Mouse (Mus musculus) MEL-GATA-1-ER (cell line): Measurements from ENCODE around the gene Oxnad1.
A peak's percentile ranks its signal among the peaks of the same experiment; 100 is the strongest.
"Not testable (repeated sequence)": the region's sequence is repeated elsewhere in the genome, so short reads cannot be mapped to it uniquely, and the experiment has no call there.

ENCODE experiments used
- DNase-seq: peaks from one replicate; pipeline ENCODE4 v3.0.0-alpha.2; 2012; ENCODE audit warnings: low read depth; ENCODE audit errors: extremely low read depth

Gene Oxnad1

DNA sequence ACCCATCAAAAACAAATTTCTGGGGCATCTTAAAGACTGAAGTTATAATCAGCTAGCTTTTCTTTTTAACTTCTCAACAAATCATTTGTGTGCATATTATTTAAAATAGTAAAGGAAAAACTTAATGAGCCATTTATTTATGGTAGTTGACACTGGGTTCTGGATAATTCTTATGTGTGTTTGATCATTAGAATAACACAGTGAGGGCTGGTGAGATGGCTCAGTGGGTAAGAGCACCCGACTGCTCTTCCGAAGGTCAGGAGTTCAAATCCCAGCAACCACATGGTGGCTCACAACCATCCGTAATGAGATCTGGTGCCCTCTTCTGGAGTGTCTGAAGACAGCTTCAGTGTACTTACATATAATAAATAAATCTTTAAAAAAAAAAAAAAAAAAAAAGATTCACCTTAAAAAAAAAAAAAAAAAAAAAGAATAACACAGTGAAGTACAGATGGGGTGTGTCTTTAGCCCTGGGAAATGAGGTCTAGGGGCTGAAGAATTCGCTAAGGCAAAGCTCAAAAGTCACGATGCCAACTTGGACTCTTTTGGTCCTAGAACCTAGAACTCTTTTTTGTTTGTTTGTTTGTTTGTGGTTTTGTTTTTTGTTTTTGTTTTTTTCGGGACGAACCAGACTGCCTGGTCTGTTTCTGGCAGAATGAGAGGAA lies 2.5 kb downstream of the Oxnad1 start:
- not testable (repeated sequence) for DNase-seq

DNA sequence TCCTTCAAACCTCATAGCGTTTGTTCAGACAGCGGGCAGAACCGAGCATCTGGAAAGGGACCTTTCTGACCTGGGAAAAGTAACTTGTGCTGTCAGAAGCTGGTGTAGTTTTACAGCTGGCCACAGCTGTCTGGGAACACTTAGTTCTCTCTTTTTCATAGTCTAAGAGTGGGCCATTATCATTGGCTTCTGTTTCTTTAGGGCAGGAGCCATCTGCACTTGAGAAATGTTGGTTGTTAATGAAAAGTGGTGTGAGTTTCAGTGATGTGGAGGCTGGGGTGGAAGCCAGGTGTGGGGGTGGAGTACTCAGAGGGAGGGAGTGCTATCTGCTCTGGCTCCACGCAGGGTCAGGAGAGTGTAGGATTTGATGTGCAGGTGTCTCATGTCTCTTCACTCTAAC lies 6.0 kb downstream of the Oxnad1 start:
- no peak for DNase-seq

DNA sequence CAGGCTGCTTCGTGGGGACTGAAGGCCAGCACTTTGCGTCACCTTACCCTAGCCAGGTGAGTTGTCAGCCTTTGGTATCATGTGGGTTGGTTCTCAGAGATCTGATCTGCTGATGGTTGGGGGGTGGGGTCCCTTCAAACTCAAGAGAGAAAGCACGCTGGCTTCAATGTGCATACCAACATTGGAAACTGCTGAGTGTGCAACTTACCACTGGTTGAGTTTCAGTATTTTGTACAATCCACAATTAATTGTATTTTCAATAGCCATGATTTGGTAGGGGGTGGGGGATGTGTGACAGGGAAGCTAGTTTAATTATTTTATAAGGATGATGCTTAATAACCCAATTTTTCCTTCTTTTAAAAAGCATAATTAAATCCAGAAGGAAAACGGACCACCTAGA lies 6.5 kb downstream of the Oxnad1 start:
- DNase-seq: no peak

DNA sequence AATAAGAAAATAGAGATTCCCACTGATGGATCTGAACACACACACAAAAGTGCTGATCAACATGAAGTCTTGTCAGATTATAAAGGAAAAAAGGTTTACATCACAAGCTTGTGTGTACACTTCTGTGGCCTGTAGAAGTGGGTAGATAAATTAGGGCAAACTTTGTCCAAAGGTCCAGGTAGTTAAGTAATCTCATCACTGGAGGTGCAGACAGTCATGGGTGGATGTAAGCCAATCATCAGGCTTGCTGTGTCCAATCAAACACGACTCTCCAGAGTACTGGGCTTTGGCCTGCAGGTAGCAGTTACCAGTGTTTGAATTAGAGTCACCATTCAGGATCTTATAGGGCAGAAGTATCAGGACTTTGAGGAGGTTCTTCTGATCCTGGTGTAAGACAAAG lies 7.8 kb downstream of the Oxnad1 start:
- no peak for DNase-seq

DNA sequence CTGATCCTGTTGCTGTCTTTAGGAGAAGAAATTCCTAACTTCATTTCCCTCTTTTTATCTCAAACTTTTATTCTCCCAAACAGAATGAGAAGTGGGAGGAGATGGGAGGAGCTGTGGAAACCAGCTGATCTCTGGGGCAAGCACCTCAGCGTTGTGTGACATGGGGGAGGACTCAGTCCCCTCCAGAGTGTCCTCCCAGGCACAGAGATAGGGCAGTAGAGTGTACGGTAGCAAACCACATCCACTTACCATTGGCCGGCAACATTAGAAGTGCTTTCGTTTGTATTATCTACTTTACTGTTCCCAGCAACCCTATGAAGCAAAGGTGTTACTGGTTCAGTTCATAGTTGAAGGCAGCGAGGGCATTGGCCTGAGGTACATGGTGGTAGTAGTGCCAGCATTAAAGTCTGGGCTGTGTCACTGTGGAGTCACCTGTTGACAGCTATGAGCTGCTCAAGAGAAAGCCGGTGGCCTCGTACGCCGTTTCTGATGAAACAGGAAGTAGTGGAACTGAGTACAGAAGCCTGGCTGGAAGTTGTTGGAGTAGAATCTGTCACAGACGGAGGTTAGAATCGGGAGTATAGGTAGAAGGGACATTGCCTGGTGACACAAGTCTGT lies 8.4 kb downstream of the Oxnad1 start:
- DNase-seq: no peak

DNA sequence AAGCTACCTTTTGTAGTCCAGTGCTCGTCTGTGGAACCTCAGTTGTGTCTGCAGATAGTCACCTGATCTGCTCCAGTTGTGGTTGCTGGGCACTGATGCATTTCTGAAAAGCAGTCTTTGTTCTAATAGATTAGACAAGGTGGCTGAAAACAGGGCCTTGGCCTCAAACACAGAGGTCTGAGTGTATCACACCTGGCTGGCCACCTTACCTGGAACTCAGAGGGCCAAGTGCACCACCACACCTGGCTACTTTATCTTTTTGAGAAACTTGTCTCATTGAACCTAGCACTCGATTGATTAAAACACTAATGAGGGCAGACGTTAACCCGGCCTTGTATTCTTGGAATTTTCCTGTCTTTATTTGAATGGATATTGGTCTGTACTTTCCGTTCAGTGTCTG lies 10.5 kb downstream of the Oxnad1 start:
- no peak for DNase-seq

DNA sequence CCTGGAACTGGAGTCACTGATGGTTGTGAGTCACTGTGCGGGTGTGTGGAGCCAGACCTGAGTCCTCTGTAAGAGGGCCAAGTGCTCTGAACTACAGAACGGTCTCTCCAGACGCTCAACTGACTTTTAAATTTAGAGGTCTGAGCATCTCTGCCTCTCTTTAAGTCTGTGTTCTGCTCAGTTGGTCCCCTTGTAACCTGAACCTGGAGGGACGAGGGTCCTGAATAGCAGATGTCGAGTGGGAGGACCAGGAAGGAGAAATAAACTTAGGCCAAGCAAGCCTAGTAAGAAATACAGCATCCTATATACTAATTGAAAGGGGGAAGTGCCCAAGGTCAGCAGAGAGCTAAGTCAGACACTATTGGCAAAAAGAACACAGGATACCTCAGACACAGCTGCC lies 11.6 kb downstream of the Oxnad1 start:
- no peak for DNase-seq

DNA sequence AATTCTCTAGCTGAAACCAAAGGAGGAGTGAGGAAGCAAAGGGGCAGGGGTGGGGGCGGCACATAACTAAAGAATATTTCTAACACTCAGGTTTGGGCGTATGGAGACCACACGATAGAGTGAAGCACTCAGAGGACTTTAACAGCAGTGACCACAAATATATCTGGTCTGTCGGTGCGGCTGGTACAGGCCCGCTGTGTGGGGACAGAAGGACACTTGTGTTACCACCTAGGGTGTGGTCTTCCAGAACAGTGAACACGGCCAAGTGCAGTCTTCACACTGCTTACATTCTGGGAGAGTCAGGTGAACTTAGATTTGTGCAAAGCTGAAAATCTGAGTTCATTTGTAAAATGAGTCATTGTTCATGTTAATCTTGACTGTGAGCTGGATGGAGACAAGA lies 12.5 kb downstream of the Oxnad1 start:
- DNase-seq: no peak

DNA sequence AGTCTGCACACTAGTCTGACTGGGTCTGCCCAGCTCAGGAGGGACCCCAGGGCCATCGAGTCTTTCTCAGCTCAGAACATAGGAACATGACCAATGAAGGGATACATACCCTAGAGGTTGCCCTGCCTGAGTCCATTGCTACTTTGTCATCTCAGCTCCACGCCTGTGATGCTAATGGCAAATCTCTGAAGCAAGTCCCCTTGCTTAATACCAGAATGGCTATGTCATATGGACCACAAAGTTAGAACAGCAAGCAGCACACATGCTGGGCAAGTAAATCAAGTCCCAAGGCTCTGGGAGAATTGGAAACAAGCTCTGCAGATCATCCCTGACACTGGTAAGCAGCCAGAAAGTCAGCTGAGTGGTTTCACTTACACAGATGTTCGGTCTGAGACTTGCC lies 13.8 kb downstream of the Oxnad1 start:
- DNase-seq: no peak

DNA sequence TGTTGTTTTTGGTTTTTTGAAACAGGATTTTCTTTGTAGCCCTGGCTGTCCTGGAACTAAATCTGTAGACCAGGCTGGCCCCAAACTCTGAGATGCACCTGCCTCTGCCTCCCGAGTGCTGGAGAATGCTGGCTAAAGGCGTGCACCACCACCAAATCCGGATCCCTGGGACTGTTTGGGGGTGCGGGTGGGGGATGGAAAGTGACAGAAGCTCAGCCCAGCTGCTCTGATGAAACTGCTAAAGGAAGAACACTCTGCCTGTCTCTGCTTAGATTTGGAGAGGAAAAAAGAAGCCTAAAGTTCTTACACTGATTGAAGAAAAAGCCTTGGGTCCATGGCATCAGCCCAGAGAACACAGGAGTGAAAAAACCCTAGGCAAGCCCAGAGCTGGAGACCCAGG lies 18.4 kb downstream of the Oxnad1 start:
- no peak for DNase-seq

DNA sequence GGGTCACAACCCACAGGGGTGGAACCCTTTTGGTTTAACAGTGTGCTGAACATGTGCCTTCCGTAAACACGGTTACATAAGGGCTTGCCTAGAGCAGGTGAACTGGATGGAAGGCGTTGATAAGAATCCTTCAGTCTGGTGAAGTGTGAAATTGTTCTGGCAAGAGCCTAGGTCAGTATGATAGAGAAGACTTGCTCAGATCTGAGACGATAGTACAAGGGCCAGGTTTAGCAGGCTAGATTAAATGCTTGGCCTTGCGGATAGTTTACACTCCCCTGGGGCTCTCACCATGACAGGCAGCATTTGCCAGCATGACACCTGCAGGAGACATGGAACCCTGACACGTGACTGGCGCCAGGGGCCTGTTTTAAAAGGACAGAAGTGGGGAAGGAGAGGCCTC lies 20.5 kb downstream of the Oxnad1 start:
- no peak for DNase-seq

DNA sequence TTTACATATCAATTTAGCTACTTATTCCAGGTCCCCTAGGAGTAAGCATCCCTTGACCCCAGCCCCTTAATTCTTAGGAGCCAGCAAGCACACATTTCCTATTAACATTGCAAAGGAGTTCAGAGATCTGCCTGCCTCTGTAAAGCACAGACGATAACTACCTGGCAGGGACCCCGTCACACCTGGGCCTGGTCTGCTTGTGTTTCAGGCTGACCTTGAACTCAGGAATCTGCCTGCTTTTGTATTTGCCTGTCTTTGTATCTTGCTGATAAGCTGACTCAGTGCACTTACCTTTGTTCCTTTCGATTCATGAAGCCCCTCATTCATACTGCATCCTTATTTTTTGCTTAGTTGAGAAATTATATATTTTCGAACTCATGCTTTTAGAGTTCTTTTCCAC lies 21.7 kb downstream of the Oxnad1 start:
- no peak for DNase-seq

DNA sequence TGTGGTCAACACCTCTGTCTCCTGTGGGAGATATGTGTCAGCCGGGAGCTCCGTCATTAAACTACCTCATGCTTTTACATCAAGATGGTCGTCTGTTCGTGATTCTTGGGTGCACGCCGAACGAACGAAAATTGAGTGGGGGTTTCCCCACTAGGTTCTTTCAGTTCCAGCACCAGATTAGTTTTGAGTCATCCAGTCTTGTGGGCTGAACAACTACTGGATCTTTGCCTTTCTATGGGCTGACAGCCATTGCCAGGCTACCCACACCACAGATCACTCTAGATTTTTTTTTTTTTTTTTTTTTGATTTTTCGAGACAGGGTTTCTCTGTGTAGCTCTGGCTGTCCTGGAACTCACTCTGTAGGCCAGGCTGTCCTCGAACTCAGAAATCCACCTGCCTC lies 26.9 kb downstream of the Oxnad1 start:
- not testable (repeated sequence) for DNase-seq

DNA sequence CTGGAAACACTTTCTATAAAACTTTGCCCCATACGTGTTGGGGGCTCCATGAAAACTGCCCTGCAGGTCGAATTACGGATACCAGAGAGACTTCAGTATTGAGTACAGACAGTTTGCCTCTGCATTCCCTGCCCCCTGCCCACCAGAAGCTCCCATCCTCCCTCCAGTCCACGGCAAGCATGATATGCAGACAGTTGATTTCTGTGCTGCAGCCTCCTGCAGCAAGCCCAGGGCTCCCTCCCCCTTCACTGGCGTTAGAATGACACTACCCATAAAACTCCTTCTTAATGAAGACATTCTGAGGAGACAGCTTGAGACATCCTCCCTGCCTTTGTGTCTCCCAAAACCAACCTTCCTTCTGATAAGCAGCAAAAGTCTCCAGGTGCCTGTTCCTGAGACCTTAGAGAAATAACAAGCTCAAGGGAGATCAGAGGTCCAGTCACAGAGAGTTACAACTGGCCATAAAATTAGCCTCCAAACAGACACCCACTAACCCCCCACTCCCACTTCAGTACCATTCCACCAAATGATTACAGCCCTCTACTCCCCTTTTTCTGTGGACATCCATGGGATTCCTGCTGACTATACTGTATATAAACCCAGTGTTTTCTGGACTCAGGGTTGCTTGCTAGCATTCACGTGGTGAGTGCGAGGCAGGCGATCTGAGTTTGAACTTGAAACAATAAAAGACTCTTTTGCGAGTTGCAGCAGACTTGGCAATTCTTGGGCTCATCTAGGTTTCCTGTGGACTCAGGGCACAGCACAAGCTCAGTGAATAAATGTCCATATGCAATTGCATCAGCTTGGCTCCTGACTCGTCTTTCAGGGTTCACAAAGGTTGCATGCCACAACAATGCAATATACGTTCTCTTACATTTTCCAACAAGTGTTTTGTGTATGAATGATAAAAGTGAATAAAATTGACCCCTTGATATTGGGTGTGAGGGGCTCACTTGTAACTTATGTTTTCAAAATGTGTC lies 36.1 kb downstream of the Oxnad1 start:
- no peak for DNase-seq

DNA sequence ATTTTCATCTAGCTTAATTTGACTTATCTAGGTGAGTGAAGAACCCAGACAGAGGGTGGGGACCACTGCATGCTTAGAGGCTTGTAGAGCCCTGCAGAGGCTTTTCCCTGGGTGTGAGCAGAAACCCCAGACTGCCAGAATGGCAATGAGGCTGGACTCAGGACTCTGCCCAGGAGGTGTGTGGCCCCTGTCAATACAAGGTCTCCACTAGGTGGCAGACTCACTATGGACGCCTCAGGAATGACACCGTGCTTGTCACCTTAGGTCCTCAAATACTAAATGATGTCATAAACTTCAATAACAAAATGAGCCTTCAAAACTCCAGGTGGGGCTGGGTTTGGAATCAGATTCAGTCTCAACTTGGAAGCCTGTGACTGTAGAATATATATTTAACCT lies 36.7 kb downstream of the Oxnad1 start:
- peak; percentile 26 for DNase-seq

DNA sequence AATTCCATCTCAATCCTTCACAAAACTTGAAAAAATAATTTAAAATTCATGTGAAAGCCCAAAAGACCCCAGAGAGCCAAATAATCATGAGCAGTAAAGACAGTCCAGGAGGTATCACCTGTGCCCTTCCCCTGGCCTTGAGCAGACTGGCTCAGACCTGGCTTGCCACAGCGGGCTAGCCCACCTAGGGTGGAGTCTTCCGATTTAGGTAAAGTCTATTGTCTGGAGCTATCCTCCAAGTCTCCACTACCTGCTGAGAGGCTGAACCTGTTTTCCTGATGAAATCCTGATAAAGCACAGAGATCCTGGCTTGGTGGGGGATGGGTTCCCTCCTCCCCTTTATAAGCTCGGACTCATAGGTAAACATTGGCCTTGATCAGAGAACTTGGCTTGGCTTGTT lies 39.1 kb downstream of the Oxnad1 start:
- DNase-seq: no peak

DNA sequence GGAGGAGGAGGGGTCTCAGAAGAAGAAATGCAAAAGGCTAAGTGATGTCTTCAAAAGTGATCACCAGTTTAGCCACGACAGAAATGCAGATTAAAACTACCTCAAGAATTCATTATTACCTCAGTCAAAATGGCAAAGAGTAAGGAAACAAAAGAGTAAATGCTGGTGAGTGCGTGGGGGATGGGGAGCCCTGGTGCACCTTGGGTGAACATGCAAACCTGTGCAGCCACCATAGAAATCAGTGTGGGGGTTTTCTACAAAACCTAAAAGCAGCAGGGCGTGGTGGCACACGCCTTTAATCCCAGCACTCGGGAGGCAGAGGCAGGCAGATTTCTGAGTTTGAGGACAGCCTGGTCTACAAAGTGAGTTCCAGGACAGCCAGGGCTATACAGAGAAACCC lies 40.1 kb downstream of the Oxnad1 start:
- DNase-seq: not testable (repeated sequence)

DNA sequence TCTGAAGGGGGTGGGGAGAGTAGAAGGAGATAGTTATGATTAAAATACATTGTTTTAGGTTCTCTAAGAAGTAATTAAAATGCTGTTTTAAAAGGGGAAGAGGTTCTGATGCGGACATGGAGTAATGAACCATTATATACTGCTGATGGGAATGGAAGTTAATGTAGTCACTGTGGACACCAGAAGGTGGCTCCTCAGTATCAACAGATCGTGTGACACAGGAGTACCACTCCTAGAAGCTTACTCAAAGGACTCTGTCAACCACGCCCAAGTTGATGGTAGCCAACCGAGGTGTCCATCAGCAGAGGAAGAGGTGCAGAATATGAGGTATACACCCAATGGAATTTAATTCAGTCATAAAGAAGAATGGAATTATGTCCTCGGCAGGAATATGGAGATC lies 43.2 kb downstream of the Oxnad1 start:
- DNase-seq: no peak

DNA sequence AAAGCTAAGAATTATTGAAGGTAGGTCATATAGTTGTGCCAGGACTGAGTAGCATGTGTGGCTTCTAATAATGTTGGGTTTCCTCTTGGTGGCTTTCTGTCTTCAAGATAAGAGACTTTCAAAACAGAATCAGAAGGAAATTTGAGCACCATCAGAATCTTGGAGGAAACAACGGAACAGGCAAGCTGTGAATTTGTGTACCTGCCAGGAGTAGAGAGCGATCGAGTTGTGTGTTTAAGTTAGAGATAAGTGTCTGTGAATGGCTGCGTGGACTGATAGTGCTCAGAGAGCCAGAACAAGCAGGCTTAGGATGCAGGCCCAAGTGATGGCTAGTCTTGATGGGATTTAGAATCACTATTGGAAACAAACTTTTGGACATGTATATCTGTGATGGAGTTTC lies 46.7 kb downstream of the Oxnad1 start:
- DNase-seq: peak; percentile 83

DNA sequence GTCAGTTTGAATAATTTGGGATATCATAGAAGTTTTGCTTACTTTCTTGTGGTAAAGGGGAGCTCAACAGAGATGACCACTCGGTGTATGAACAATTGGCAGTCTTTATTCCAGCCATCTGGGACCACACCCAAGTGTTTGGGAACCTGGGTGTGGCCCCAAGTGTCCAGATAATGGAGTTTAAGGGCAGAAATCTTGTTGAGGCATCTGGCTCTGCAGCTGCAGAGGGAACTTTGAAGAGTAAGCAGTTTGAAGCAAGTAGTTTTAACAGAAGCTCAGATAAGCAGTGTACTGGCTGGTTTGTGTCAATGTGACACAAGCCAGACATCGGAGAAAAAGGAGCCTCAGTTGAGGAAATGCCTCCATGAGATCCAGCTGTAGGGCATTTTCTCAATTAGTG lies 49.1 kb downstream of the Oxnad1 start:
- DNase-seq: peak; percentile 35

DNA sequence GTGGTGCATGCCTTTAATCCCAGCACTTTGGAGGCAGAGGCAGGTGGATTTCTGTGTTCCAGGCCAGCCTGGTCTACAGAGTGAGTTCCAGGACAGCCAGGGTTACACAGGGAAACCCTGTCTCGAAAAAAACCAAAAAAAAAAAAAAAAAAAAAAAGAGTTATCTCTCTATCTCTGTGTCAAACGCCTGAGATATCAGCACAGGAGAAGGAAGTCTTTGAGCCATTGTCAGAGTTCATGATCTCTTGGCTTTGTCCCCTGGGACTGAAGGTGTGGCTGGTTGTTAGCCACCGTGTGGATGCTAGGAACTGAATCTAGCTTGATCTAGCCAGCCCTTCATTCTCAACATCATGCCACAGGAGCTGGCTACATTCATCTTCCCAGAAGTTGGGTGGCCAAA lies 51.3 kb downstream of the Oxnad1 start:
- not testable (repeated sequence) for DNase-seq

DNA sequence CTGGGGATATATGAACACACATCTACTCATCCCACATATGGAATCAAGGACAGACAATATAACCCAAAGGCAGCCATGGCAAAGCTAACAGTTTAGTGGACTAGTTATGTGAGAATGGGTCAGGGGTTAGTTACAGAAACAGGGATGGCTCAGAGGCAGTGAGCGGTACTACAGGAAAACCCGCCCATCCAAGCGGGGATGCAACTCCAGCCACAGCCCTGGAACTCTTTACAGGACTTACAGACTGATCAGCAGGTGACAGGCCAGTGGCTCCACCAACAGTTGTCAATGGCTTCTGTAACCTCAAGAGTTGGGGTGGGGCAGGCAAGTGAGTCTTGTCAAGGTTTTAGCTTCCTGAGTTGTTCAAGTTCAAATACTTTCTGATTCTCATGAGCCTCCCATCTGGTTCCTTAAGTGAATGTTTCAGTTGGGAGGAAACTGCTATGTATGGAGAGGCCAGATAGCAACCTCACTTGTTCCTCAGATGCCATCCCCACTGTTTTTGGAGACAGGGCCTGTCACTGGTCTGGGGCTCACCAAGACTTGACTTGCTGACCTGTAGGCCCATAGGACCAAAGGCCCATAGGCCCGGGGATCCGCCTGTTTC lies 55.3 kb downstream of the Oxnad1 start:
- DNase-seq: peak; percentile 54
